Mouse (Mus musculus): ENCODE results near the gene Ifnar1.

DNA sequence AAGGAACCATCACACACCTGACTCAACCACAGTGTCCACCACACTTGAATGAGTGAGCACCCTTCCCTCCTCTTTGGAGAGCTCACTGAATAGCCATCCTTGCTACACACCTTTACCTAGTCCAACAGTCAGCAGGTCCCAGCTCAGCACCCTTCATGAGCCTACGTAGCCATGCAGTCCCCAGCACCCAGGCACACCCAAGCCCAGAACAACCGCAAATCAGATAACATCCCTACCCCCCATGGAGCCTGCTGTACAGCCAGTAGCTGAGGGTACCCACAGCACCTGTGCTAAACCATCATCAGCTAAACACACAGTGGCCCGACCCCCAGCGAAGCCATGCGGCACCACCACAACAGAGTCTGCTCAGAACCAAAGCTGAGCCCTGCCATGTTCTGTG, 37.0 kb upstream of the Ifnar1 start:
- TF ChIP-seq POLR2A (IDR thresholded peaks at IDR 0.05; ENCODE audit: extremely low read depth, insufficient read depth, low read length): no peak
- no peak for TF ChIP-seq CTCF (IDR thresholded peaks at IDR 0.05; ENCODE audit: low read depth, low read length)

Data from liver, adult 2 months (tissue).